Mouse (Mus musculus) central nervous system, embryonic 14 days (tissue): ENCODE measurements around the gene Ulk4. TPM values are rescaled to one million over a fixed set of nuclear protein-coding genes. Genes with fewer than 3 reads are reported as not detected.

Source experiments
- polyA plus RNA-seq: library from polyadenylated mRNA; depleted of rRNA; stranded (reverse); fragments of >200 nt; gene quantifications from 2 replicates; pipeline ENCODE4 v1.2.3, GENCODE M21; 2012; rRNA removed

Ulk4 gene
- 6.1 and 6.6 TPM in 2 replicates for polyA plus RNA-seq

GRCm38 (mm10) chr9:121277118-121278060, at the start of gene Ulk4:
Gene Ulk4 (minus strand): TSS chr9:121277197.

GRCm38 (mm10) chr9:121297171-121298064, 20.4 kb upstream of the Ulk4 start, which contains the start of gene Trak1:
Gene Trak1 (plus strand): TSS chr9:121297502.

GRCm38 (mm10) chr9:120929081-120929480, 347.9 kb downstream of the Ulk4 start, which contains the start of gene Ctnnb1:
Gene Ctnnb1 (plus strand): TSS chr9:120929216.

Other genes with a start within 250 kb of the Ulk4 start
- gene Trak1, start 20.3 kb upstream of the Ulk4 start, polyA plus RNA-seq, result 58.6 and 64.6 TPM in 2 replicates
- gene Cck, start 218.5 kb upstream of the Ulk4 start, polyA plus RNA-seq, result 31.7 and 39.5 TPM in 2 replicates